Mouse (Mus musculus) hindbrain, embryonic 14.5 days (tissue): ENCODE measurements around the gene Cap1. TPM values are rescaled to one million over a fixed set of nuclear protein-coding genes. Genes with fewer than 3 reads are reported as not detected.

Source experiments
- ATAC-seq: fragments of 200-750 bp; cut with Nextera tagmentation; 2 replicates; pipeline ENCODE4 v1.8.0; 2017; ENCODE audit warnings: moderate number of reproducible peaks, mild to moderate bottlenecking, moderate TSS enrichment, moderate library complexity; ENCODE audit not compliant: low FRiP score
- DNase-seq: peaks from one replicate; pipeline ENCODE4 v3.0.0-alpha.2; 2015; ENCODE audit warnings: low spot score
- H3K27ac ChIP-seq: fragments of 300-500 bp; sonication (generic); 2 replicates; pipeline ENCODE4 v1.5.1; 2014; ENCODE audit warnings: mild to moderate bottlenecking, moderate library complexity
- H3K27me3 ChIP-seq: fragments of 300-500 bp; sonication (generic); 2 replicates; pipeline ENCODE4 v1.6.1; 2014; ENCODE audit warnings: mild to moderate bottlenecking, low read length, mixed read lengths; ENCODE audit not compliant: control insufficient read depth, insufficient read depth
- H3K36me3 ChIP-seq: fragments of 300-500 bp; sonication (generic); replicated peaks from 2 replicates; pipeline ENCODE4 v1.6.1; 2014; ENCODE audit not compliant: control insufficient read depth, insufficient read depth
- H3K4me1 ChIP-seq: fragments of 300-500 bp; sonication (generic); replicated peaks from 2 replicates; pipeline ENCODE4 v1.6.1; 2014; ENCODE audit warnings: antibody characterized with exemption, low read length, mixed read lengths; ENCODE audit not compliant: control insufficient read depth, insufficient read depth
- H3K4me2 ChIP-seq: fragments of 300-500 bp; sonication (generic); replicated peaks from 2 replicates; pipeline ENCODE4 v1.6.1; 2014; ENCODE audit warnings: mild to moderate bottlenecking, moderate library complexity
- H3K4me3 ChIP-seq: fragments of 300-500 bp; sonication (generic); replicated peaks from 2 replicates; pipeline ENCODE4 v1.5.1; 2014; ENCODE audit warnings: mild to moderate bottlenecking, low read length
- H3K9ac ChIP-seq: fragments of 300-500 bp; sonication (generic); 2 replicates; pipeline ENCODE4 v1.6.1; 2014
- H3K9me3 ChIP-seq: fragments of 300-500 bp; sonication (generic); 2 replicates; pipeline ENCODE4 v1.6.1; 2016; ENCODE audit warnings: low read length; ENCODE audit not compliant: control insufficient read depth
- WGBS: fragments of 180-500 bp; shearing (Covaris S2); extraction: QIAGEN DNeasy Blood & Tissue Kit; methylation state at CpG from one replicate; pipeline ENCODE4 v1.1.7; 2014; 5-methylcytosine and 5-hydroxymethylcytosine counted together
- polyA plus RNA-seq: library from polyadenylated mRNA; unstranded; fragments of >200 nt; fragmentation: Nextera tagmentation; extraction: Ambion mirVana; gene quantifications from 2 replicates; pipeline ENCODE4 v1.2.1, GENCODE M21; 2014

Cap1 gene
- 71.9 and 76.7 TPM in 2 replicates for polyA plus RNA-seq

- peak; percentile 99 for DNase-seq
- Histone ChIP-seq H3K9ac (peak within 1 kb of the TSS; percentile 89), H3K4me2 (peak within 1 kb of the TSS; percentile 81), H3K27me3 (no peaks in the 10 kb centered on the region), H3K9me3 (no peaks in the 10 kb centered on the region), H3K4me3 (peak within 1 kb of the TSS; percentile 92), H3K4me1 (peaks cover 20% of the 10 kb centered on the region), H3K27ac (peak within 1 kb of the TSS; percentile 99), H3K36me3 (no peaks in the 10 kb centered on the region)
- WGBS, result under 1% methylated on average over 49 of the region's 49 CpGs
- peak; percentile 94 for ATAC-seq
Observed at GRCm38 (mm10) chr4:122885768-122886578, at the start of gene Cap1. Gene Cap1 (minus strand): TSS chr4:122886056.

GRCm38 (mm10) chr4:122933857-122934256 is 48.0 kb upstream of the Cap1 start:
- Histone ChIP-seq H3K27me3 (no peaks in the 10 kb centered on the region), H3K9ac (no peak overlapping the region), H3K36me3 (no peaks in the 10 kb centered on the region), H3K4me2 (no peak overlapping the region), H3K27ac (no peak overlapping the region), H3K4me1 (no peaks in the 10 kb centered on the region), H3K4me3 (no peak overlapping the region), H3K9me3 (no peaks in the 10 kb centered on the region)
- WGBS, result 58% methylated on average over 3 of the region's 3 CpGs
- ATAC-seq (no peak), DNase-seq (no peak)

- Histone ChIP-seq H3K4me3 (no peak overlapping the region), H3K36me3 (no peaks in the 10 kb centered on the region), H3K27ac (no peak overlapping the region), H3K9ac (no peak overlapping the region), H3K27me3 (no peaks in the 10 kb centered on the region), H3K4me1 (no peaks in the 10 kb centered on the region), H3K4me2 (no peak overlapping the region), H3K9me3 (no peaks in the 10 kb centered on the region)
- no peak for ATAC-seq
- no peak for DNase-seq
- WGBS, result 76% methylated on average over 3 of the region's 3 CpGs
Observed at GRCm38 (mm10) chr4:122933051-122933591, 47.3 kb upstream of the Cap1 start.

- no peaks in the 10 kb centered on the region for H3K27me3 ChIP-seq
- no peaks in the 10 kb centered on the region for H3K36me3 ChIP-seq
- no peak overlapping the region for H3K27ac ChIP-seq
- no peak overlapping the region for H3K4me3 ChIP-seq
- H3K4me2 ChIP-seq, result no peak overlapping the region
- ATAC-seq (no peak), DNase-seq (no peak)
- 85% methylated on average over 8 of the region's 8 CpGs for WGBS
- no peak overlapping the region for H3K9ac ChIP-seq
- H3K4me1 ChIP-seq, result no peaks in the 10 kb centered on the region
- no peaks in the 10 kb centered on the region for H3K9me3 ChIP-seq
Observed at GRCm38 (mm10) chr4:122932239-122932978, 46.6 kb upstream of the Cap1 start.

- no peak overlapping the region for H3K4me2 ChIP-seq
- no peaks in the 10 kb centered on the region for H3K9me3 ChIP-seq
- no peak overlapping the region for H3K27ac ChIP-seq
- no peak for ATAC-seq
- H3K4me1 ChIP-seq, result no peaks in the 10 kb centered on the region
- no peaks in the 10 kb centered on the region for H3K27me3 ChIP-seq
- H3K4me3 ChIP-seq, result no peak overlapping the region
- no peaks in the 10 kb centered on the region for H3K36me3 ChIP-seq
- 89% methylated on average over 2 of the region's 2 CpGs for WGBS
- DNase-seq, result no peak
- H3K9ac ChIP-seq, result no peak overlapping the region
Observed at GRCm38 (mm10) chr4:122930939-122931590, 45.2 kb upstream of the Cap1 start.

GRCm38 (mm10) chr4:122923392-122924344 is 37.8 kb upstream of the Cap1 start:
- ATAC-seq, result no peak
- Histone ChIP-seq H3K27ac (no peak overlapping the region), H3K9me3 (no peaks in the 10 kb centered on the region), H3K4me2 (no peak overlapping the region), H3K36me3 (no peaks in the 10 kb centered on the region), H3K27me3 (no peaks in the 10 kb centered on the region), H3K4me3 (no peak overlapping the region), H3K9ac (no peak overlapping the region), H3K4me1 (no peaks in the 10 kb centered on the region)
- DNase-seq, result no peak
- 91% methylated on average over 15 of the region's 15 CpGs for WGBS

GRCm38 (mm10) chr4:122922841-122923240 is 37.0 kb upstream of the Cap1 start:
- Histone ChIP-seq H3K4me2 (no peak overlapping the region), H3K36me3 (no peaks in the 10 kb centered on the region), H3K27me3 (no peaks in the 10 kb centered on the region), H3K9ac (no peak overlapping the region), H3K9me3 (no peaks in the 10 kb centered on the region), H3K4me1 (no peaks in the 10 kb centered on the region), H3K4me3 (no peak overlapping the region), H3K27ac (no peak overlapping the region)
- WGBS, result 4% methylated on average over 1 of the region's 1 CpGs
- DNase-seq (no peak), ATAC-seq (no peak)

- H3K27me3 ChIP-seq, result no peaks in the 10 kb centered on the region
- no peaks in the 10 kb centered on the region for H3K36me3 ChIP-seq
- H3K4me1 ChIP-seq, result no peaks in the 10 kb centered on the region
- H3K9me3 ChIP-seq, result peaks cover 4% of the 10 kb centered on the region; the same call in 1 of the 2 replicates
- H3K27ac ChIP-seq, result no peak overlapping the region
- no peak overlapping the region for H3K4me2 ChIP-seq
- 93% methylated on average over 4 of the region's 4 CpGs for WGBS
- ATAC-seq (no peak), DNase-seq (no peak)
- H3K9ac ChIP-seq, result no peak overlapping the region
- no peak overlapping the region for H3K4me3 ChIP-seq
Observed at GRCm38 (mm10) chr4:122915985-122916384, 30.1 kb upstream of the Cap1 start.
